Mouse (Mus musculus) WW6 (cell line): Measurements from ENCODE around the gene Resp18.

Experiments used
- DNase-seq: peaks from one replicate; pipeline ENCODE4 v3.0.0-alpha.2; 2013; ENCODE audit warnings: low read depth, low spot score

Resp18 gene

DNA sequence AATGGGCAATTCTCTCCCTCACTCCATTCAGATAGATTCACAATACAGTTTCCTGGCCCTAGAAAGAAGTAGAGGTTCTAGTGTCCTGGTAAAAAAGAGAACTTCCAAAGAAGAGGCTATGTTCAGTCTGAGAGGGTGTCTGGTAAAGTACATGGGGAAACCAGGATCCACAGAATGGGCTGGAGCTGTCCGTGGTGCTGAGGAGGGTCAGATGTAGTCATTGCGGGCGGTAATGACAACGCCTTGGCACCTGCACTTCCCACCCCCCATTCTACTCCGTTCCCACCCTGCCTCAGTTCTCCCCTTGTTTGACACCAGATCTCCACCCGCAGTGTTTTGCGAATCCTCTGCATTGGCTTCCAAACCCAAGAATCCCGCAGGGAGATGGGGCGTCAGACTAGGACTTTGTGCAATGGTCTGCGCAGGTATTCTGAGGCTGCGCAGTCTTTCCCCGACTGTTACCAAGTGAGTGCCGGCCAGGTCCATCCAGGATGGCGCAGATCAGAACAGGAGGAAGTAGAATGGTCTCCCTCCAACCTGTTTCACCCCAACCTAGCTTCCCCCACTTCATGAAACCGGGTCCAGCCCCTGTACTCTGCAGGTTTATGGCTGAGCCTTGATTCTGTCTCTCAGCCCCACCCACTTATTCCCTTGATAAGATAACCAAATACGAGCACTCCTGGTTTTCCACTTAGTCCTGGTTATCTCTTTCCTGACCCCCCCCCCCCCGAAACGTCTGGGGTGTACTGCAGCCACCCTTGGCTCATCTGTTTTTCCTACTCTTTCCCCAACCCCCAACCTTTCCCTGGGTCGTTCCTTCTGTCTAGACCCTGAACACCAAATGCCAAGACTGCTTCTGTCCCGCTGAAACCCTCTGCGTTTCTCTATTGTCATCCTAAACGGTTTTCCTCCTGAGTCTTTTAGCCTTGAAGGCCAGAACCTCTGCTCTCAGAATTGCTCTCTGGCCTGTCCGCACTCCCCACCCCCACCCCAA is 723 bp downstream of the Resp18 start:
- DNase-seq = no peak

- no peak for DNase-seq
Measured at GRCm38 (mm10) chr1:75264091-75264880, 13.9 kb downstream of the Resp18 start, which contains the start of gene Ptprn. Gene Ptprn (minus strand): TSS chr1:75264502.

DNA sequence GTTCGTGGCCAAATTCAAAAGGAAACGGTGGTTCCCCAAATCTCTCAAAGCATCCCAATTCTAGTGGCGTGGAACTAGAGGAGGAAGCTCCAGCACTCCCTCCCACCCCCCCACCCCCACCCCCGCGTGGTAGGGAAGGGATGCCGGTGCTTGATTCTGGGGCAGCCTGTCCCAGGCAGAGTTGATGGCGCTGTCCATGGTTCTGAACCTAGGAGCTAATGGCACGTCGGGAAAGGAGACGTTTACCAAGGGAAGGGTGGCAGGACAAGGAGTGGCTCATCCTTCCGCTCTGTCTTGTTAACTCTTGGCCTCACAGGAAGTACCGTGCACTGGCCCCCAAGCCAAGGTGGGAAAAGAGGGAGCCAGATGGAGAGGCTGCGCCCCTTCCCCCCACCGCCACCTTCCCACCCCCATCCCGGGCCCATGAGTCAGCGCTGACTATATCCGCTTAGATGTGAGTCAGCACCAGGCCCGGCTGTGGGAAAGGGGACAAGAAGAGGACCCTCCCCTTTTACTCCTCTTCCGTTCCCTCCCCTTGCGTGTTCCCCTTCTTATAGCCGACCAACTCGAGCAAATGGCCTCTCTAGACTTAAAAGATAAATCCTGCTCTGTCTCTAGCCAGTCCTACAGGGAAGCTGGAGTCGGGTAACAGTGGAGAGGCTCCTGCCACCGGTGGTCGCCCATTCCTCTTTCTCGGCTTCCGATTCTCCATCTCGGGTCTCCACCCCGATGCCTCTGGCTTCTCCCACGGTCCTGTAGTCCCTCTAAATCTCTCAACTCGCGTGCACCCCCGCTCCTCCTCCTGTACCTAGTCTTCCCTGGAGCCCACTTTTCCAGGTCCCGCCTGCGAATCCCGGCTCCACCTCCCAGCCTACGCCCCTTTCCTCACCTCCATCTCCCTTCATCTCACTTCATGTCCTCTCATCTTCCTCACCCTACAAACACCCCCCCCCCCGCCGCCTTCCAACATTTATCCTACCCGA is 15.0 kb downstream of the Resp18 start:
- no peak for DNase-seq

DNA sequence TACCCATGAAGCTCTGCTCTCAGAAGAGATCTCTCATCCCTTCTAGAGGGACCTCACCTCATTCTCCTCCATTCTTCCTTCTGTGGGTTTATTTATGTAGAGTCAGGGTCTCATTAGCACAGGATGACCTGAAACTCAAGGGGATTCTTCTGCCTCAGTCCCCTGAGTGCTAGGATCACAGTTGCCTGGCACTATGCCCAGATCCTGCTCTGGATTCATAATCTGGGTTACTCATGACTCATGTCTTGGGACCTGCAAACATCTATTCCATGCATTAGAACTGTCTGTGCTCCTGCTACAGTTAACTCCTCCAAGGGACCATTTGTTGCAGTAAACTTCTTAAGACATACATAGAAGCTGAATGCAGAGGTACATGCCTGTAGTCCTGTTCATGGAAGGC is 16.9 kb downstream of the Resp18 start:
- DNase-seq = no peak

DNA sequence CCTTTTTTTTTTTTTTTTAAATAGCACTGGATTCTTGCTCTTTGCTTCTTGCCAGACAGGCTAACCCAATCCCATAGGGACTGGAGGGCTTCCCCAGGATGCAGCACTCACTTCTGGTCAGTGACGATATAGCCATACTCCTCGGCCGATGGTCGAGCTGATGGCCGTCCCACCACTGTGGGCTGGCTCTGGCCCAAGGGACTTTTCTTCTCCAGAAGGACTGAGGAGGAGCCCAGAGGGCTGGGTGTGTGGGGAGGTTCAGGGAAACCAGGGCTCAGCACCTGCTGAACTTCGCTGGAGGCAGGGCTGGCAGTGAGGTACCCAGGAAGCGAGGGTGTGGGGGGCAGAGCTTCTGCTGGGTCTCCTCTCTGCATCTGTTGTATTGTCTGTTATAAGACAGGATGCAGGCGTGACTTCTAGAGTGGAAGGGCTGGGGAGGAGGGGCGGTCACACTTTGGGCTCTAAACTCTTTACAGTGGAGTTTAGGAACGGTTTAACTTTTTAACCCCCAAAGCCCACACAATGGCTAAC is 22.6 kb downstream of the Resp18 start:
- no peak for DNase-seq

DNA sequence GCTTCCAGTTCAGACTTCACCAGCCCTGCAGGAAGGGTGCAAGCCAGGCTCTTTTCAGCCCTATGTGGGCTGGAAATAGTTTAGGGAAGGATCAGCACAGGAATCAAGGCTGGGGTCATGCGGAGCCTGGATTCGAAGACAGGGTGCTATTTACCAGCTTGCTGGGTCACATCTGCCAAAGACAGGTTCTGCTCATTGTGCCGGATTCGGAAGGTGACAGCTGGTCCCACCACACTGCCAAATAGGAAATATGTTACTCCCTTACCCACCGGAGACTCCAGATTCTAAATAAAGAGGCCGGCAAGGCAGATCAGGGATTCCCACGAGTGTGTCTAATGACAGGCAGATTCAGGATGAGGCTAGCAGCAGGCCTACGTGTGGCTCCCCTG is 23.6 kb downstream of the Resp18 start:
- no peak for DNase-seq

- DNase-seq = no peak
Measured at GRCm38 (mm10) chr1:75253849-75254624, 24.2 kb downstream of the Resp18 start.

DNA sequence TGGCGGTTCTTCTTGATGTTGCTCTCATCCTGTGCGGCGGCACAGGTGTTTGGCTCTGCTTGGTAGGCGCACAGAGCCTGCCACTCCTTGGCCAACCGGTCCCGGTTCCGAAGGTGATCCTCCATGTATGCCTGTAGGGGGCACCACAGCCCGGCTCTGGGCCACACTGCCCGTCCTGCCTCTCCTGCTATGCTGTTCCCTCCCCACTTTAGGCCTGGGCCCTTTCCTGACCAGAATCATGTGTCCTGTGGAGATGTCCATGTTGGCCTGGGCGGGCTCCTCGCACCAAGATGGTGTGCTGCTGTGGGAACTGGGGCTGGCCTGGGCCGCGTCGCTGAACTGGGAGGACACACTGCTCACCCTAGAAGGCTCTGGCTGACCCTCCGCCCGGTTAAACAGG is 25.2 kb downstream of the Resp18 start:
- no peak for DNase-seq

- DNase-seq = no peak
Measured at GRCm38 (mm10) chr1:75252308-75252707, 25.9 kb downstream of the Resp18 start.

DNA sequence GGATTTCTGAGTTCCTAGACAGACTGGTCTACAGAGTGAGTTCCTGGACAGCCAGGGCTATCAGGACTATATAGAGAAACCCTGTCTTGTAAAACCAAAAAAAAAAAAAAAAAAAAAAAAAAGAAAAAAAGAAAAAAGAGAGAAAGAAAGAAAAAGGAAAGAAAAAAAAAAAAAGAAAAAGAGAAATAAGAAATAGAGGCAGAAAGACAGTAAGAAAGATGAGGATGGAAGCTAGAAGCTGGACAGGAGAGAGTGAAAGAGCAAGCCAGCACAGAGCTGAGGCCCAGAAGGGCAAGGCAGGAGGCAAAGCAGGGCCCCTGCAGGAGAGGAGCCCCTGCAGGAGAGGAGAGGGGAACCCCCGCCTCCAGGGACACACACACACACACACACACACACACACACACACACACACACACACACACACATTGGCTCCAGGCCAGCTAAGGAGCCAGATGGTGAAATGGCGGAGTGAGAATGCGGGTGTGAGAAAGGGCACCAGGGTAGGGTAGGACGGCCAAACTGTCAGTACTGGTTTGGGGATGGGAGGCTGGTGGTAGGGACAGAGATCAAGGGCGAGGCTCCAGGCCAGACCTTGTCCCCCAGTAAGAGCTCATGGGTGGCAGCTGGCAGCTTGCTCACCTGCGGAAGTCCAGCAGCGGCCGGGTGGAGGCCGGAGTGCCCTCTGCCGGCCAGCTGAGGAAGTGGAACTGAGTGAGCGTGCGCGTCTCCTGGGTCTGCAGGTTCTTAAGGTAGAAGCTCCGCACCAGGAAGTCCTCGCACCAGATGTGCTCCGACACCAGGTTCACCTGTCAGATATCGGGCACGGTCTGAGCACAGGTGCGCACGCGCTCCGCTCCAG is 26.9 kb downstream of the Resp18 start:
- DNase-seq = no peak

GRCm38 (mm10) chr1:75250498-75250897 is 27.7 kb downstream of the Resp18 start:
- no peak for DNase-seq

DNA sequence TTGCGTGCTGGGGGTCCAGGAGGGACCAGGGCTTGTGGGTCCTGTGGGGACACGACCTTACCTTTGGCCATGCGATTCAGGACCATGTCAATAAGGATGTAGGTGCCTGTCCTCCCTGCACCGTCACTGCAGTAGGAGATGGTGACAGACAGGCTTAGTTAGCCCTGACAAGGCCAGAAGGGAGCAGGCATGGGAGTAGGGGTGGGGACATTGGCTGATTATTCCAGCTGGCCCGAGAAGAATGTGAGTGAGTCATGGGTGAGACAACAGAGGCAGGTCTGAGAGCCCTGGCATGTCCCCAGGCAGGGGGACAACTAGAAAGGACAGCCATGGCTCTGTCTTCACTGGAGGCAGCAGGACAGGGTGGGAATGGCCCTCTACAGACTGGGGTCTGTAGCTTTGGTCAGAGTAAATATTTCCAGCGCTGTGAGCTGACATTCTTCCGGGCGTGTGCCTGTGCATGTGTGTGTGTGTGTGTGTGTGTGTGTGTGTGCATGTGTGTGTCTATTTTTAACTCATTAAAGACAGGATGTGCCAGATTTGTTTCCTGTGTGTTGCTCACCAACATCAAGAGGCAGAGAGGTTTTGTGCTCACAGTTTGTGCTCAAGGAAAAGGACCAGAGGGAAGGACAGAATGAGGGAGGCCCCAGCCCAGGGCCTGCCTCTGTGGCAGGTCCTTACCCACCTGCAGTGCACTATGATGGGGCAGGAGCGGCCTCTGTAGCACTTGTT is 30.0 kb downstream of the Resp18 start:
- no peak for DNase-seq

DNA sequence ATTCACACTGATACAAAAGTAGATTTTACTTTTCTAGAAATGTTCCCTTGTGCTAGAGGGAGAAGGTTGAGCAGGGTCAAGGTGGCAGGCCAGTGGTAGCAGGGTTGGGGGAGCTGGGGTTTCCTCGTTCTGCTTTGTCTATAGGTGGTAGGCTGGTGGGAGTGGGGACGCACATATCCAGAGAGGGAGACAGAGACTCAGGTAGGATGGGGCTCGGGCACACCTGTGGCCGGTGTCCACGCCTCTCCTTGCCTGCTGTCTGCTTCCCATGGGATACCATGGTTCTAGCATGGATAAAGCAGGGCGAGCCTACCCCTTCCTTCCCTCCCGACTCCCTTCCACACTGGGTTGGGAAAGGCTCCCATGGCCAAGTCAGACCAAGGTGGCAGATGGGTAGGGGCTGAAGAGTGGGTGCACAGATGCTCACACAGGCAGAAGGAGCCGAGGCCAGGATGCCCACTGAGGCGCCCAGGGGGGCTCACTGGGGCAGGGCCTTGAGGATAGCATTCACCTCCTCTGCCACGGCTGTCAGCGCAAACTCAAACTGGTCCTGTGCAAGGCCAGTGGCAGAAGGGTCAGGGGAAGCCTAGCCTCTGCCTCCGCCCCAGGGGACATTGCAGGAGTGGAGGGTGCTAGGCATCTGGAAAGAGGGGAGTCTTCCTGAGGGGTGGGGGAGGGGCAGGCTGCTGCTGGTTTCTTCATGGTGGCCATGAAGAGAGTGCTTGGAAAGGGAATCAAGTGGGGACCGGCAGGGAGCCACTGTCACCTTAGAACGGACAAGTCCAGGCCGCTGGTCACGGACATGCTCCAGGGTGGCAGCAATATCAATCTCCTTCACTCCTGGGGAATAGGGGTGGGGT is 30.9 kb downstream of the Resp18 start:
- no peak for DNase-seq

GRCm38 (mm10) chr1:75244836-75245235 is 33.4 kb downstream of the Resp18 start:
- no peak for DNase-seq

DNA sequence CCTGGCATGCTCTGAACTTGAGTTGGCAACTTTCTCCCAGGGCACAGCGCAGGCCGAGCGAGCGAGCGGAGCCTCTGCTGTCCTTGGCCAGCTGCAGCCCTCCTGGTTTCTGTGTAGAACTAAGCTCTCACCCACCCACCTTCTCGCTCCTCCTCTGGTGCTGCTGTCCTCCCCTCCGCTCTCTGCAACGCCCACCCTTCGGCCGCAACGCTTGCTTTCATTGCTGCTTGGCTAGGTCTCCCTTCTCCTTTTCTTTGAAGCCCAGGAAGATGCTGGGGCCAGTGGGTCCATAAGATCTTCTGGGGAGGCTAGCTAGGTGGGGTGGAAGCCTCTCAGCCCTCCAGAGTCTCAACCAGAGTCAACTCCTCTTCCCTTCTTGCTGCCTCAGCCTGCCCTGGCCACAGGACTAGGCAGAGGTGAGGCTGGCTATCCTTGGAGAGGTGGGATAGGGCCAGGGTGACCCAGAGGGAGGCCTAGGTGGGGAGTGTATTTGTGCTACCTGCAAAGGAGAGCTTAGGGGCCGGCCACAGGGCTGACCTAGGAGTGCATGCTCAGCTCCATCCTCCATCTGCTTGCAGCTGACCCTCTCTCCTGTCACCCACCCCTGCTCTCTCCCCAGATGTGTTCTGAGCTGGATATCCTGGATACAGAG is 33.9 kb downstream of the Resp18 start:
- no peak for DNase-seq

- no peak for DNase-seq
Measured at GRCm38 (mm10) chr1:75243411-75243810, 34.8 kb downstream of the Resp18 start.

GRCm38 (mm10) chr1:75239591-75239990 is 38.6 kb downstream of the Resp18 start:
- DNase-seq = no peak
